In the genomic region with DNA sequence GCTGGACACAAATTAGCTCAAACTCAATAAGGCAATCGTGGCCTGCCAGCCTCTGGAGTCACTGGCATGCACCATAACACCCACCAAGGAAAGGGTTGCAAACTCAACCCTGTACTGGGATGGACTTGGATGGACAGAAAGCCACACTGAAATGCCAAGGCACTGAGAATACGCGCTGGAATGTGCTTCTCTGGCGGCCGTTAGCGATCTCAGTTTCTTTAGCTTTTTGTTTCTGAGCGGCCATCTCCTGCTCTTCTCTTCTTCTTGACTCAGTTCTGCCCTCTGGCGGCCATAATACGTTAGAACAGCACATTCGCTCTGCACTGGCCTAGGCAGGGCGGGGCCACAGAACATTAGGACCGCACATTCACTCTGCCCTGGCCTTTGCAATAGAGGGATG, we compare ENCODE assay signal across 8 mouse cellular contexts. TPM values are rescaled to one million over a fixed set of nuclear protein-coding genes. Genes with fewer than 3 reads are reported as not detected.
A peak's percentile ranks its signal among the peaks of the same experiment; 100 is the strongest.
DNase-seq lines count a peak whose midpoint lies in the region; ATAC-seq and TF ChIP-seq lines count a peak whose summit lies in the region.

No protein-coding gene starts in this region.

- H3K4me3 ChIP-seq in cortical plate, adult 2 months (ENCODE audit: insufficient read depth, low read length), result no peak overlapping the region

- TF ChIP-seq CTCF in cortical plate, adult 2 months (IDR thresholded peaks at IDR 0.05; ENCODE audit: extremely low read depth, insufficient read depth, low read length), result peak; percentile 76

- DNase-seq in gastrocnemius, postnatal 10 days, result peak; percentile 78
- DNase-seq in induced T-regulatory cell, adult 2 months (ENCODE audit: low read depth), result peak; percentile 96
- DNase-seq in left cerebral cortex, adult 8-10 months (ENCODE audit: low spot score in 2 of 2), result peak; percentile 37 to 66
- peak; percentile 72 for DNase-seq in right cerebral cortex, postnatal 25 days
- peak; percentile 74 to 89 for DNase-seq in urinary bladder, postnatal 4 days (ENCODE audit: low spot score in 2 of 2)

- peak; percentile 38 for ATAC-seq in activated CD4-positive, CD25-positive, alpha-beta regulatory T cell, adult 4 months
- ATAC-seq in megakaryocyte progenitor cell, adult 5-6 weeks (replicated peaks; ENCODE audit: poor library complexity), result peak; percentile 58

- H3K4me1 ChIP-seq in cortical plate, adult 2 months (ENCODE audit: control insufficient read depth, insufficient read depth, low read length), result no peaks in the 10 kb centered on the region

- no peak overlapping the region for H3K27ac ChIP-seq in cortical plate, adult 2 months (ENCODE audit: insufficient read depth, low read length)

- no peak for TF ChIP-seq POLR2A in cortical plate, adult 2 months (IDR thresholded peaks at IDR 0.05; ENCODE audit: extremely low read depth, insufficient read depth, low read length)

RNA-seq across cellular contexts. Expression of a gene that starts 33.3 kb away (rescaled TPM):
- under 1 TPM; 0.66 to 0.71 TPM for polyA plus RNA-seq in activated CD4-positive, CD25-positive, alpha-beta regulatory T cell, adult 4 months (2017; shearing (Covaris generic))
- 42.8 and 44.9 TPM in 2 replicates for polyA plus RNA-seq in cortical plate, adult 2 months (2012; rRNA removed)
- total RNA-seq in gastrocnemius, postnatal 10 days (2021), result 10 to 100 TPM; 35.2 to 42.8 TPM
- total RNA-seq in left cerebral cortex, adult 8-10 months (2022), result 10 to 100 TPM; 62.0 to 76.7 (median 65.9) TPM
- 0.15 TPM in 1 of 2 replicates, not detected in the other for total RNA-seq in megakaryocyte progenitor cell, adult 5-6 weeks (2015)
- 0.25 TPM in 1 of 2 replicates, not detected in the other for total RNA-seq in megakaryocyte progenitor cell, adult 5-6 weeks (2017)

Comparison
In these comparisons a context has a peak if more than half of its experiments do, and no peak if none do; other contexts are left out.
1. RNA of a gene that starts 33.3 kb away (total RNA-seq): 62.0 to 76.7 TPM in left cerebral cortex, adult 8-10 months and 35.2 to 42.8 TPM in gastrocnemius, postnatal 10 days; 0.15 to 0.25 TPM in megakaryocyte progenitor cell, adult 5-6 weeks; every median in the first group is over 10 times any median in the second.
2. Peak in every context shown above with its lines, with median percentiles within 50 percentile points of each other: DNase-seq.